In the genomic region with DNA sequence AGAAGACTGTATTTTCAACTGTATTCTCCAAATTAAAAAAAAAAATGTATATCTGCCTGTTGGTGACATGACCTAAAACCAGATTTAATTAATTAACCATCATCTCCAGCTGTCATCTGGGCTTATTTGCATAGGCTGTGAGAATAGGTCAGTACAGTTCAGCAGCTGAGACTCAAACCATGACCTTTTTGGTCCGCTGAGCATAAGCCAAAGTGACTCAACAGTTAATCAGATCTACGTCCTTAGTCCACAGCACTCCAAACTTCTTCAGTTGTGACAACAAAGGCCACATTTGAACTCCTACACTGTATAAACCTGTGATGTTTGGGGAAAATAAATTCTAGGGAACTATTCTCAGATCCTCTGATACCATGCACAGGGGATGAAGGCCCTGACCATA, we compare ENCODE assay signal across 26 mouse cellular contexts. TPM values are rescaled to one million over a fixed set of nuclear protein-coding genes. Genes with fewer than 3 reads are reported as not detected.
DNase-seq lines count a peak whose midpoint lies in the region; ATAC-seq and TF ChIP-seq lines count a peak whose summit lies in the region.
"Had no signal": no experiment of that assay in that cellular context is flagged by ENCODE, and none has a peak within 500 bp of the region (broad histone marks: within the 10 kb centered on the region; RNA-seq: fewer than 3 reads in every experiment).

No protein-coding gene starts in this region.

- peak; percentile 51 for DNase-seq in kidney, adult 2 months
- no peak for DNase-seq in kidney, postnatal 25 days
- peak; percentile 32 for DNase-seq in Muller cell, postnatal 12 days (ENCODE audit: inconsistent ontology term)
- no peak for DNase-seq in Patski (ENCODE audit: low read depth, low spot score)
- peak; percentile 25 for DNase-seq in retina, embryonic 14.5 days (ENCODE audit: low spot score)
- no peak for DNase-seq in layer of hippocampus, adult 9-10 months (ENCODE audit: low spot score)
- DNase-seq: B cell, adult 2 months; cerebellum, adult 8-10 months; cerebellum, postnatal 25 days; gastrocnemius, postnatal 14 days; heart, postnatal 14 days; lung, embryonic 14.5 days; lung, postnatal 14 days; midbrain, embryonic 14.5 days; right cerebral cortex, postnatal 25 days had no signal

- CTCF ChIA-PET in Patski (lab: Charles Lee): interaction anchor here (1.1 to 2.1 kb wide), 4 partner anchors 10 to 59 kb away, joined by 3 to 6 read pairs (median 4); a partner anchor contains a TSS

- no peak for TF ChIP-seq CTCF in kidney, adult 2 months (conservative IDR thresholded peaks at IDR 0.05; ENCODE audit: insufficient read depth, insufficient read length, low read depth, low read length)
- TF ChIP-seq CTCF in Patski (IDR thresholded peaks at IDR 0.05): no peak

- H3K4me1 ChIP-seq in kidney, adult 2 months (ENCODE audit: control insufficient read depth, insufficient read depth, low read length): no peaks in the 10 kb centered on the region
- H3K4me1 ChIP-seq: embryonic facial prominence, embryonic 10.5 days; embryonic facial prominence, embryonic 15.5 days; forebrain, embryonic 12.5 days; hindbrain, embryonic 10.5 days; intestine, embryonic 15.5 days; limb, embryonic 10.5 days; limb, embryonic 15.5 days; liver, embryonic 15.5 days; stomach, embryonic 15.5 days had no signal

- POLR2A ChIA-PET in Patski (lab: Charles Lee): no interaction called here

- in situ Hi-C loops in Patski (cut with MboI; ENCODE audit: low pct_unique_long_range_greater_than_20kb): no loop called here

- no peak for TF ChIP-seq POLR2A in kidney, adult 2 months (IDR thresholded peaks at IDR 0.05; ENCODE audit: low read depth, low read length)

- H3K4me3 ChIP-seq in kidney, adult 2 months (ENCODE audit: insufficient read depth, low read depth, low read length): no peak overlapping the region
- H3K4me3 ChIP-seq: embryonic facial prominence, embryonic 10.5 days; embryonic facial prominence, embryonic 15.5 days; forebrain, embryonic 12.5 days; hindbrain, embryonic 10.5 days; intestine, embryonic 15.5 days; layer of hippocampus, adult 2 months; limb, embryonic 10.5 days; limb, embryonic 15.5 days; liver, embryonic 15.5 days; stomach, embryonic 15.5 days had no signal

- no peak overlapping the region for H3K27ac ChIP-seq in kidney, adult 2 months (ENCODE audit: insufficient read depth, low read depth, low read length)
- H3K27ac ChIP-seq: embryonic facial prominence, embryonic 10.5 days; embryonic facial prominence, embryonic 15.5 days; forebrain, embryonic 12.5 days; hindbrain, embryonic 10.5 days; intestine, embryonic 15.5 days; layer of hippocampus, adult 2 months; limb, embryonic 10.5 days; limb, embryonic 15.5 days; liver, embryonic 15.5 days; stomach, embryonic 15.5 days had no signal

- no peaks in the 10 kb centered on the region for H3K36me3 ChIP-seq in kidney, adult 2 months (ENCODE audit: control insufficient read depth, insufficient read depth, low read length)
- H3K36me3 ChIP-seq: embryonic facial prominence, embryonic 10.5 days; embryonic facial prominence, embryonic 15.5 days; forebrain, embryonic 12.5 days; hindbrain, embryonic 10.5 days; intestine, embryonic 15.5 days; limb, embryonic 10.5 days; limb, embryonic 15.5 days; liver, embryonic 15.5 days; stomach, embryonic 15.5 days had no signal

- 27% methylated on average over 2 of the region's 2 CpGs for WGBS in kidney, adult 2 months

- H3K27me3 ChIP-seq in kidney, adult 2 months (replicated peaks; ENCODE audit: control insufficient read depth, insufficient read depth, low read length): no peaks in the 10 kb centered on the region
- H3K27me3 ChIP-seq in Patski: no peaks in the 10 kb centered on the region
- H3K27me3 ChIP-seq: embryonic facial prominence, embryonic 15.5 days; forebrain, embryonic 12.5 days; intestine, embryonic 15.5 days; limb, embryonic 15.5 days; liver, embryonic 15.5 days; stomach, embryonic 15.5 days had no signal

- peak; percentile 76 for ATAC-seq in Patski
- ATAC-seq: hindbrain, embryonic 16.5 days; intestine, embryonic 15.5 days had no signal

RNA-seq across cellular contexts. Expression of a gene that starts 39.9 kb away (rescaled TPM):
- polyA plus RNA-seq in kidney, adult 2 months (2012; rRNA removed): 3.2 and 4.4 TPM in 2 replicates
- 19.1 TPM for polyA plus RNA-seq in Patski (2021)

Comparison
In these comparisons a context has a peak if more than half of its experiments do, and no peak if none do; other contexts are left out.
1. DNase-seq: peak in kidney, adult 2 months (single experiment), Muller cell, postnatal 12 days (single experiment) and retina, embryonic 14.5 days (single experiment); none in kidney, postnatal 25 days (0 of 2), Patski (single experiment) and layer of hippocampus, adult 9-10 months (single experiment).